Mouse (Mus musculus) midbrain, embryonic 14.5 days (tissue): ENCODE data around the gene Csf1. TPM values are rescaled to one million over a fixed set of nuclear protein-coding genes. Genes with fewer than 3 reads are reported as not detected.

ENCODE experiments used
- ATAC-seq: fragments of 200-750 bp; cut with Nextera tagmentation; 2 replicates; pipeline ENCODE4 v1.8.0; 2017; ENCODE audit warnings: moderate number of reproducible peaks, moderate library complexity; ENCODE audit not compliant: low FRiP score, low TSS enrichment
- DNase-seq: peaks from one replicate; pipeline ENCODE4 v3.0.0-alpha.2; 2015
- H3K27ac ChIP-seq: fragments of 300-500 bp; sonication (generic); replicated peaks from 2 replicates; pipeline ENCODE4 v1.5.1; 2014; ENCODE audit warnings: mild to moderate bottlenecking, low read depth, low read length, moderate library complexity
- H3K27me3 ChIP-seq: fragments of 300-500 bp; sonication (generic); 2 replicates; pipeline ENCODE4 v1.6.1; 2014; ENCODE audit warnings: low read length, control low read depth, mixed read lengths; ENCODE audit not compliant: control insufficient read depth, insufficient read depth
- H3K36me3 ChIP-seq: fragments of 300-500 bp; sonication (generic); 2 replicates; pipeline ENCODE4 v1.6.1; 2014; ENCODE audit warnings: low read length, control low read depth; ENCODE audit not compliant: control insufficient read depth, insufficient read depth
- H3K4me1 ChIP-seq: fragments of 300-500 bp; sonication (generic); 2 replicates; pipeline ENCODE4 v1.6.1; 2014; ENCODE audit warnings: mild to moderate bottlenecking, antibody characterized with exemption, low read length, control low read depth; ENCODE audit not compliant: control insufficient read depth, insufficient read depth
- H3K4me2 ChIP-seq: fragments of 300-500 bp; sonication (generic); 2 replicates; pipeline ENCODE4 v1.6.1; 2014; ENCODE audit warnings: mild to moderate bottlenecking, low read length, moderate library complexity
- H3K4me3 ChIP-seq: fragments of 300-500 bp; sonication (generic); replicated peaks from 2 replicates; pipeline ENCODE4 v1.5.1; 2014; ENCODE audit warnings: low read depth, low read length
- H3K9ac ChIP-seq: fragments of 300-500 bp; sonication (generic); replicated peaks from 2 replicates; pipeline ENCODE4 v1.6.1; 2014; ENCODE audit warnings: mild to moderate bottlenecking, low read length, moderate library complexity
- H3K9me3 ChIP-seq: fragments of 300-500 bp; sonication (generic); 2 replicates; pipeline ENCODE4 v1.6.1; 2016; ENCODE audit warnings: low read length, control low read depth, mixed read lengths; ENCODE audit not compliant: control insufficient read depth
- WGBS: fragments of 180-500 bp; shearing (Covaris S2); extraction: QIAGEN DNeasy Blood & Tissue Kit; methylation state at CpG from one replicate; pipeline ENCODE4 v1.1.7; 2014; 5-methylcytosine and 5-hydroxymethylcytosine counted together
- polyA plus RNA-seq: library from polyadenylated mRNA; unstranded; fragments of >200 nt; fragmentation: Nextera tagmentation; extraction: Ambion mirVana; gene quantifications from 2 replicates; pipeline ENCODE4 v1.2.1, GENCODE M21; 2014

Gene Csf1
- polyA plus RNA-seq, 1 experiment from 2014 or later: 7.6 TPM

DNA sequence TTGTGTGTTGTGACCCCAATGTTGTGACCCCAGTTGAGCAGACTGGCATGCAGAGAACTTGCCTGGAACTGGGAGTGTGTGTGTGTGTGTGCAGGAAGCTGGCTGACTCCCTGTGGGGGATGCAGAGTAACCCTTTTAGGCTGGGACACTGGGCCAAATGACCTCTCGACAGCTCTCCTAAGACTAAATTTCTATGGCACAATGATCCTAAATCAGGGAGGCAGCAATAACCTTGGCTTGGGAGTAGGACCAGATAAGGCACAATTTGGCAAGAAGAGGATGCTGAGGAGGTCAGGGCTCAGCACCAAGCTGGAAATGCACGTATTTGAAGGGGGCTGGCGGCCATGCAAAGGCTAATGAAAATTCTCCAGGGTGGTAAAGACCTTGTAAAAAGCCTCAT, 14.2 kb downstream of the Csf1 start:
- ATAC-seq: no peak
- Histone ChIP-seq H3K4me1 (peaks cover 8% of the 10 kb centered on the region), H3K9ac (no peak overlapping the region), H3K27me3 (no peaks in the 10 kb centered on the region), H3K4me3 (no peak overlapping the region), H3K36me3 (0 out of 2 replicates have a peak, but pooled peaks cover 2% of the 10 kb centered on the region), H3K4me2 (no peak overlapping the region), H3K9me3 (no peaks in the 10 kb centered on the region), H3K27ac (no peak overlapping the region)
- no peak for DNase-seq
- 82% methylated on average over 3 of the region's 3 CpGs for WGBS

DNA sequence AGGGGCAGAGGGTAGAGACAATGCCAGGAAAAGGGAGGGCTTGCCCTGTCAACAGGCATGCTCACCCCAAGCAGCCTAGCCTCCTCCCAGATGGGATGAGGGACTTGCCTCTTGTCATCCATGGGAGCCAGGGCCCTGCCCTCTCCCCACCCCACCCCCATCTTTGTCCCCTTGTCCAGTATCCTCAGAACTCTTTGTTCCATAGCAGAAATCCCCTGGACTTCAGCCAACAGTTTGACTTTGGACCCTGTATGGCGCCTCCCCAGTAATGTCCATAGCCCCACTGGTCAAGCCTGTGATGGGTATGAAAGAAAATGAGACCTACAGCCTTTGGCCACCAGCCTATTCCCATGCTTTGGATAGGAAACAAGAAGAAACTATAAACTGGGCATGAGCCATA, 16.6 kb downstream of the Csf1 start:
- no peak overlapping the region for H3K4me3 ChIP-seq
- no peaks in the 10 kb centered on the region for H3K36me3 ChIP-seq
- WGBS: 89% methylated on average over 1 of the region's 1 CpGs
- H3K27me3 ChIP-seq: no peaks in the 10 kb centered on the region
- no peaks in the 10 kb centered on the region for H3K9me3 ChIP-seq
- H3K4me2 ChIP-seq: no peak overlapping the region
- no peak for ATAC-seq
- no peak for DNase-seq
- no peak overlapping the region for H3K9ac ChIP-seq
- no peak overlapping the region for H3K27ac ChIP-seq
- H3K4me1 ChIP-seq: peaks cover 17% of the 10 kb centered on the region

GRCm38 (mm10) chr3:107743107-107743506, 17.2 kb downstream of the Csf1 start:
- ATAC-seq (no peak), DNase-seq (no peak)
- Histone ChIP-seq H3K9ac (no peak overlapping the region), H3K4me2 (no peak overlapping the region), H3K4me3 (no peak overlapping the region), H3K27me3 (no peaks in the 10 kb centered on the region), H3K27ac (no peak overlapping the region), H3K9me3 (no peaks in the 10 kb centered on the region), H3K4me1 (peaks cover 17% of the 10 kb centered on the region), H3K36me3 (no peaks in the 10 kb centered on the region)
- 57% methylated on average over 3 of the region's 3 CpGs for WGBS

DNA sequence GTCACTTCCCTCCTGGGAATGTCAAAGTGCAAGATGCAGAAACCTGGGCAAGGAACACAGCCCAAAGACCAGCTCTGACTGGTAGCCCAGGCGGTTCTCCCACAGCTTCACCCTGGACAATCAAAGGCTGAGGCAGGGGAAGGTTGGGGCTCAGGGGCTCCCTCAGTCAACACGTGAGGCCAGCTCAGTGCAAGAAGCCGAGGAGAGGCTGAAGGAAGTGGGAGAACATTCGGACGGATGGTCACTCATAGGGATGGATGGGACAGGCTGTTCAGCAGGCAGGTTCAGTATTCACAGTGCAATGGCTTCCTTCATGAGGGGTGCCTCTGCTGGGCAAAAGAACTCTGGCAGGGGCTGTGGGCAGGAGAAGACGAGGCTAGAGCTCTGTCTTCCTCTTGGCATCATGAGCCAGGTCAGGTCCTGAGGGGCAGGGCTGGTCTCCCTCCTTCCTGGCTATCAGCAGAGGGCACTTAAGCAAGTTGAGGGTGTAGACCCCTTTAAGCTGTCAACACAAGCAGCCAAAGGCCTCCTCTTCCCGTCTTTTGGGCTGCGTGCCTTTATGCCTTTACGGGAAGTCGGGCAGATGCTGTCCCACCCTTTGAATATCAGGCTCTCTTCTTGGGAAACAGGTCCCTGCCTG, 18.1 kb downstream of the Csf1 start:
- H3K9ac ChIP-seq: no peak overlapping the region
- no peak overlapping the region for H3K4me2 ChIP-seq
- H3K27ac ChIP-seq: no peak overlapping the region
- no peaks in the 10 kb centered on the region for H3K27me3 ChIP-seq
- H3K4me1 ChIP-seq: peaks cover 17% of the 10 kb centered on the region
- no peak overlapping the region for H3K4me3 ChIP-seq
- no peaks in the 10 kb centered on the region for H3K36me3 ChIP-seq
- 91% methylated on average over 10 of the region's 10 CpGs for WGBS
- no peaks in the 10 kb centered on the region for H3K9me3 ChIP-seq
- ATAC-seq (no peak), DNase-seq (no peak)

- no peaks in the 10 kb centered on the region for H3K27me3 ChIP-seq
- ATAC-seq (no peak), DNase-seq (no peak)
- H3K36me3 ChIP-seq: no peaks in the 10 kb centered on the region
- H3K9ac ChIP-seq: no peak overlapping the region
- no peak overlapping the region for H3K4me2 ChIP-seq
- H3K27ac ChIP-seq: no peak overlapping the region
- peaks cover 17% of the 10 kb centered on the region for H3K4me1 ChIP-seq
- no peaks in the 10 kb centered on the region for H3K9me3 ChIP-seq
- H3K4me3 ChIP-seq: no peak overlapping the region
Observed at GRCm38 (mm10) chr3:107741387-107741786, 18.9 kb downstream of the Csf1 start.

- Histone ChIP-seq H3K9me3 (no peaks in the 10 kb centered on the region), H3K27ac (peak overlapping the region; percentile 47; the same call in 1 of the 2 replicates), H3K9ac (no peak overlapping the region), H3K4me3 (no peak overlapping the region), H3K4me2 (no peak overlapping the region), H3K4me1 (peaks cover 17% of the 10 kb centered on the region), H3K36me3 (no peaks in the 10 kb centered on the region), H3K27me3 (no peaks in the 10 kb centered on the region)
- ATAC-seq (peak; percentile 83), DNase-seq (peak; percentile 83)
- 5% methylated on average over 6 of the region's 6 CpGs for WGBS
Observed at GRCm38 (mm10) chr3:107740578-107741207, 19.6 kb downstream of the Csf1 start.

GRCm38 (mm10) chr3:107739966-107740365, 20.3 kb downstream of the Csf1 start:
- ATAC-seq (no peak), DNase-seq (no peak)
- Histone ChIP-seq H3K27me3 (no peaks in the 10 kb centered on the region), H3K36me3 (no peaks in the 10 kb centered on the region), H3K4me3 (no peak overlapping the region), H3K9ac (no peak overlapping the region), H3K9me3 (no peaks in the 10 kb centered on the region), H3K27ac (no peak overlapping the region), H3K4me1 (peaks cover 17% of the 10 kb centered on the region), H3K4me2 (no peak overlapping the region)
- 75% methylated on average over 2 of the region's 2 CpGs for WGBS

DNA sequence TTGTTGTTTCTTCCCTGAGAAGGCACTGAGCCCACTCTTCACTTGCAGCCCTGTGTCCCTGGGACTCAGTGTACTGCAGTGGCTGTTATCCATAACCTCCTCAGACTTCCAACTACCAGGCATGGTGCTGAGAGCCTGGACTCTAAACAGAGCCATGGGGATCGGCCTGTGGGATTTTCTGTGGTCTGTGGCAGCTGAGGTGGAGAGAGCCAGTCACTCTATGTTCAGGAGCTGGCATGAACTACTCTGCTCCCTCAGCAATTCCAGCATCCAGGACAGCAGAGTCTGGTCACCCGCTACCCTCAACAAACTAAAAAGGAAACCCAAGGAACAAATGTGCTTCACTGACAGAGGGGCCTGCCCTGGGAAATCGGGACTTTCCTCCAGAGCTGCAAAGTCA, 20.8 kb downstream of the Csf1 start:
- 84% methylated on average over 3 of the region's 3 CpGs for WGBS
- ATAC-seq: no peak
- H3K9me3 ChIP-seq: no peaks in the 10 kb centered on the region
- H3K4me3 ChIP-seq: no peak overlapping the region
- no peak overlapping the region for H3K4me2 ChIP-seq
- no peak overlapping the region for H3K9ac ChIP-seq
- H3K4me1 ChIP-seq: peaks cover 17% of the 10 kb centered on the region
- no peaks in the 10 kb centered on the region for H3K27me3 ChIP-seq
- DNase-seq: no peak
- no peak overlapping the region for H3K27ac ChIP-seq
- no peaks in the 10 kb centered on the region for H3K36me3 ChIP-seq

DNA sequence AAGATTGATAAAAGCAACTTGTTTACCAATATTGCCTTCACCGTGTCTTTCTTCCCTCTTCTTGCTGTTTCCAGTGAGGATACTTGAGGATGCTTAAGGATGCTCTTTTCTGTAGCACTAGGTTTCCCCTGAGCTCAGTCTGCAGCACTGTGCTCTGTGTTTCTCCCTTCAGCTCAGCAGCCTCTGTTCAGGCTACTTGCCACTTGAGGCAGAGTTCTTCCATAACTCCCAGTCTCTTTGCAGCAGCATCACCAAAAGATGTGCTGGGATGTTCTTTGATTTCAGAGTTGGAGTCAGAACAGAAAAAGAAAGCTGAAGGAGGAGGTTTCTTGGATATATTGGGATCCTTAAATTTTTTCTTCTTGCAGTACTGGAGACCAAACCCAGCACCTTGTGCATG, 21.6 kb downstream of the Csf1 start:
- WGBS: 83% methylated on average over 1 of the region's 1 CpGs
- Histone ChIP-seq H3K9me3 (no peaks in the 10 kb centered on the region), H3K4me1 (peaks cover 17% of the 10 kb centered on the region), H3K27ac (no peak overlapping the region), H3K9ac (no peak overlapping the region), H3K4me3 (no peak overlapping the region), H3K27me3 (no peaks in the 10 kb centered on the region), H3K36me3 (no peaks in the 10 kb centered on the region), H3K4me2 (no peak overlapping the region)
- DNase-seq (peak; percentile 8), ATAC-seq (no peak)
